Mouse (Mus musculus): ENCODE measurements around the gene Krtap4-8. TPM values are rescaled to one million over a fixed set of nuclear protein-coding genes. Genes with fewer than 3 reads are reported as not detected.
"Not testable (repeated sequence)": the region's sequence is repeated elsewhere in the genome, so short reads cannot be mapped to it uniquely, and the experiment has no call there.

The Krtap4-8 gene
- not detected in 2 replicates for polyA plus RNA-seq (2014; fragmentation: Nextera tagmentation; extraction: Ambion mirVana)

DNA sequence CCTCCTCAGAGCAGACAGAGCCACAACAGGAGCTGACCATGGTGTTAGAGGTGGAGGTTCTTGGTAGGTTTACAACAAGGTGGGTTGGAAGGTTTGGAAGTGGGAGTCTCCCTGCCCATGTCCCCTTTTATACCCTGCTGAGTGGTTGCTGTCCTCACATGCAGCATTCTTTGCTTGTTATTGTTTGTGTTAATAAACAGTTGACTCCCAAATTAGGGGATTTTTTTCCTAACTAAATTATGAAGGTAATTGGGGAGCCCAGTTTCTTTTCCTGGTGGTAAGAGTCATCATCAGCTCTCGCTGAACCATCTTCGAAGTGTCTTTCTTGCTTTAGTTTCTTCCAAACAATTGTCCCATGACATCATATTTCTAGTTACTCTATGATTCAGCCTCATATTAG, at the start of gene Krtap4-8:
Gene Krtap4-8, minus strand, starts transcription at position 101 of the 400 bp plus-strand sequence.
- H3K4me1 ChIP-seq (replicated peaks; ENCODE audit: control insufficient read depth, insufficient read depth, low read length): no peaks in the 10 kb centered on the region
- ATAC-seq (replicated peaks; ENCODE audit: low FRiP score): no peak
- no peak for DNase-seq (ENCODE audit: low spot score)
- H3K4me3 ChIP-seq (ENCODE audit: low read depth, low read length): no peak within 1 kb of the TSS
- H3K9ac ChIP-seq (ENCODE audit: low read depth, low read length): no peak within 1 kb of the TSS
- H3K36me3 ChIP-seq (ENCODE audit: control insufficient read depth, insufficient read depth, low read length): no peaks in the 10 kb centered on the region
- H3K4me2 ChIP-seq: no peak within 1 kb of the TSS
- 90% methylated on average over 2 of the region's 2 CpGs for WGBS
- no peak within 1 kb of the TSS for H3K27ac ChIP-seq (ENCODE audit: low read depth, low read length)
- no peaks in the 10 kb centered on the region for H3K27me3 ChIP-seq (replicated peaks; ENCODE audit: control insufficient read depth, insufficient read depth, low read length)
- H3K9me3 ChIP-seq (ENCODE audit: control insufficient read depth, low read length): no peaks in the 10 kb centered on the region

DNA sequence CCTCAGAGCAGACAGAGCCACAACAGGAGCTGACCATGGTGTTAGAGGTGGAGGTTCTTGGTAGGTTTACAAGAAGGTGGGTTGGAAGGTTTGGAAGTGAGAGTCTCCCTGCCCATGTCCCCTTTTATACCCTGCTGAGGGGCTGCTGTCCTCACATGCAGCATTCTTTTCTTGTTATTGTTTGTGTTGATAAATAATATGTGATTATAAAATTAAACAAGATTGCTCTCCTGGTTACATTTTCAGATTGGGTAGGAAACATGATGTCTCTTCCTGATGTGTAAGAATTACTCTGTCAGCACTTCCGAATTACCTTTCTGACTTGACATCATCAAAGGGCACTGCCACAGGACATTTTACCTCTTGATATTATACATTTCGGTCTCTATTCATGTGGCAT, 35.1 kb upstream of the Krtap4-8 start, which contains the start of gene Gm11564:
Gene Gm11564, minus strand, starts transcription at position 101 of the 400 bp plus-strand sequence.
- not testable (repeated sequence) for H3K27ac ChIP-seq (ENCODE audit: low read depth, low read length); H3K36me3 ChIP-seq (ENCODE audit: control insufficient read depth, insufficient read depth, low read length); DNase-seq (ENCODE audit: low spot score); H3K27me3 ChIP-seq (replicated peaks; ENCODE audit: control insufficient read depth, insufficient read depth, low read length); H3K4me1 ChIP-seq (replicated peaks; ENCODE audit: control insufficient read depth, insufficient read depth, low read length); H3K4me2 ChIP-seq; ATAC-seq (replicated peaks; ENCODE audit: low FRiP score); H3K9ac ChIP-seq (ENCODE audit: low read depth, low read length); H3K9me3 ChIP-seq (ENCODE audit: control insufficient read depth, low read length); H3K4me3 ChIP-seq (ENCODE audit: low read depth, low read length)
- WGBS: 86% methylated on average over 2 of the region's 2 CpGs

- not testable (repeated sequence) for H3K9ac ChIP-seq (ENCODE audit: low read depth, low read length); H3K4me1 ChIP-seq (replicated peaks; ENCODE audit: control insufficient read depth, insufficient read depth, low read length); DNase-seq (ENCODE audit: low spot score); ATAC-seq (replicated peaks; ENCODE audit: low FRiP score); H3K9me3 ChIP-seq (ENCODE audit: control insufficient read depth, low read length); H3K4me2 ChIP-seq; H3K4me3 ChIP-seq (ENCODE audit: low read depth, low read length); H3K27ac ChIP-seq (ENCODE audit: low read depth, low read length); H3K36me3 ChIP-seq (ENCODE audit: control insufficient read depth, insufficient read depth, low read length); H3K27me3 ChIP-seq (replicated peaks; ENCODE audit: control insufficient read depth, insufficient read depth, low read length)
These were observed 29.3 kb upstream of the Krtap4-8 start, which contains the start of gene Krtap4-13 for GRCm38 (mm10) chr11:99809792-99810191. TSS of gene Krtap4-13 (minus strand) at chr11:99809892.

GRCm38 (mm10) chr11:99804346-99804745, 23.8 kb upstream of the Krtap4-8 start, which contains the start of gene Gm11554:
TSS of gene Gm11554 (minus strand) at chr11:99804446.
- H3K4me1 ChIP-seq (replicated peaks; ENCODE audit: control insufficient read depth, insufficient read depth, low read length); H3K27me3 ChIP-seq (replicated peaks; ENCODE audit: control insufficient read depth, insufficient read depth, low read length); DNase-seq (ENCODE audit: low spot score); ATAC-seq (replicated peaks; ENCODE audit: low FRiP score); H3K9ac ChIP-seq (ENCODE audit: low read depth, low read length); H3K27ac ChIP-seq (ENCODE audit: low read depth, low read length); H3K4me3 ChIP-seq (ENCODE audit: low read depth, low read length); H3K9me3 ChIP-seq (ENCODE audit: control insufficient read depth, low read length); H3K4me2 ChIP-seq; H3K36me3 ChIP-seq (ENCODE audit: control insufficient read depth, insufficient read depth, low read length): not testable (repeated sequence)
- WGBS: no CpG with 5 or more reads among the region's 1 CpGs

DNA sequence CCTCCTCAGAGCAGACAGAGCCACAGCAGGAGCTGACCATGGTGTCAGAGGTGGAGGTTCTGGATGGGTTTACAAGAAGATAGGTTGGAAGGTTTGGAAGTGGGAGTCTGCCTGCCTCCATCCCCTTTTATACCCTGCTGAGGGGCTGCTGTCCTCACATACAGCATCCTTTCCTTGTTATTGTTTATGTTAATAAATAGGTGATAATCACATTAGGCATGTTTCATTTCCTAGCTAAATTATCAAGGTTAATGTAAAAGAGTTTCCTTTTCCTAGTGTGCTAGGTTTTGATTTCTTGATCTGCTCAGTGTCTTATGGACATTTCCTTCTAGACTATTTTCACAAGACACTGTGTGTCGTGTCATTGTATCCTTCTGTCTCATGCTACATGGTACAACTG, 18.3 kb upstream of the Krtap4-8 start, which contains the start of gene Gm11569:
Gene Gm11569, minus strand, starts transcription at position 101 of the 400 bp plus-strand sequence.
- not testable (repeated sequence) for ATAC-seq (replicated peaks; ENCODE audit: low FRiP score); H3K4me1 ChIP-seq (replicated peaks; ENCODE audit: control insufficient read depth, insufficient read depth, low read length); H3K27me3 ChIP-seq (replicated peaks; ENCODE audit: control insufficient read depth, insufficient read depth, low read length); H3K4me3 ChIP-seq (ENCODE audit: low read depth, low read length); DNase-seq (ENCODE audit: low spot score); H3K27ac ChIP-seq (ENCODE audit: low read depth, low read length); H3K9me3 ChIP-seq (ENCODE audit: control insufficient read depth, low read length); H3K9ac ChIP-seq (ENCODE audit: low read depth, low read length); H3K36me3 ChIP-seq (ENCODE audit: control insufficient read depth, insufficient read depth, low read length); H3K4me2 ChIP-seq
- WGBS: no CpG with 5 or more reads among the region's 1 CpGs

GRCm38 (mm10) chr11:99793367-99793766, 12.9 kb upstream of the Krtap4-8 start, which contains the start of gene Gm11596:
TSS of gene Gm11596 (minus strand) at chr11:99793467.
- Histone ChIP-seq H3K9me3 (ENCODE audit: control insufficient read depth, low read length) (no peaks in the 10 kb centered on the region), H3K4me3 (ENCODE audit: low read depth, low read length) (no peak within 1 kb of the TSS), H3K4me2 (no peak within 1 kb of the TSS), H3K9ac (ENCODE audit: low read depth, low read length) (no peak within 1 kb of the TSS), H3K4me1 (replicated peaks; ENCODE audit: control insufficient read depth, insufficient read depth, low read length) (no peaks in the 10 kb centered on the region), H3K36me3 (ENCODE audit: control insufficient read depth, insufficient read depth, low read length) (no peaks in the 10 kb centered on the region), H3K27ac (ENCODE audit: low read depth, low read length) (no peak within 1 kb of the TSS), H3K27me3 (replicated peaks; ENCODE audit: control insufficient read depth, insufficient read depth, low read length) (no peaks in the 10 kb centered on the region)
- DNase-seq (ENCODE audit: low spot score) (no peak), ATAC-seq (replicated peaks; ENCODE audit: low FRiP score) (no peak)
- 75% methylated on average over 2 of the region's 2 CpGs for WGBS

- H3K9ac ChIP-seq (ENCODE audit: low read depth, low read length); H3K27me3 ChIP-seq (replicated peaks; ENCODE audit: control insufficient read depth, insufficient read depth, low read length); H3K4me3 ChIP-seq (ENCODE audit: low read depth, low read length); DNase-seq (ENCODE audit: low spot score); H3K4me2 ChIP-seq; H3K36me3 ChIP-seq (ENCODE audit: control insufficient read depth, insufficient read depth, low read length); H3K9me3 ChIP-seq (ENCODE audit: control insufficient read depth, low read length); H3K27ac ChIP-seq (ENCODE audit: low read depth, low read length); ATAC-seq (replicated peaks; ENCODE audit: low FRiP score); H3K4me1 ChIP-seq (replicated peaks; ENCODE audit: control insufficient read depth, insufficient read depth, low read length): not testable (repeated sequence)
These were observed 4.4 kb upstream of the Krtap4-8 start, which contains the start of gene Krtap4-9 for GRCm38 (mm10) chr11:99784900-99785299. TSS of gene Krtap4-9 (plus strand) at chr11:99785200.

DNA sequence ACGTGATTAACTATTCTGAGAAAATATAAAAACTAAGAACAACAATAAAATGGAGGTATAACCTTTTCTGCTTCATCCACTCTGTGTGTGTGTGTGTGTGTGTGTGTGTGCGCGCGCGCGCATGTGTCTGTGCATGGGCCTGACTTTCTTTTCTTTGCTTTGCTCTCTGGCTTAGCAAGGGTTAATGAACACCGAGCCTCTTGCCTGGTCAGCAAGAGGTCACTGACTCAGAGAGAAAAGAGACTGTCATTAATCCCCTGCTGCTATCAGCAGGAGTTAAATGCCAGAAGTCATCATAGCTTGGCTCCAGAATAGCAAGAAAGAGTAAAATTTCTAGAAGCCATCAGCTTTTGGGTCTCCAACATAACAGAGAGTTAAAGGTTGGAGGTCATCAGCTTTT, 2.1 kb downstream of the Krtap4-8 start:
- no peak for DNase-seq (ENCODE audit: low spot score)
- no peaks in the 10 kb centered on the region for H3K36me3 ChIP-seq (ENCODE audit: control insufficient read depth, insufficient read depth, low read length)
- WGBS: 68% methylated on average over 7 of the region's 7 CpGs
- no peaks in the 10 kb centered on the region for H3K4me1 ChIP-seq (replicated peaks; ENCODE audit: control insufficient read depth, insufficient read depth, low read length)
- no peaks in the 10 kb centered on the region for H3K9me3 ChIP-seq (ENCODE audit: control insufficient read depth, low read length)
- no peak overlapping the region for H3K27ac ChIP-seq (ENCODE audit: low read depth, low read length)
- H3K4me3 ChIP-seq (ENCODE audit: low read depth, low read length): no peak overlapping the region
- no peak overlapping the region for H3K9ac ChIP-seq (ENCODE audit: low read depth, low read length)
- no peaks in the 10 kb centered on the region for H3K27me3 ChIP-seq (replicated peaks; ENCODE audit: control insufficient read depth, insufficient read depth, low read length)
- no peak for ATAC-seq (replicated peaks; ENCODE audit: low FRiP score)
- no peak overlapping the region for H3K4me2 ChIP-seq

GRCm38 (mm10) chr11:99772813-99773212, 7.7 kb downstream of the Krtap4-8 start, which contains the start of gene Gm11595:
TSS of gene Gm11595 (minus strand) at chr11:99772913.
- H3K27me3 ChIP-seq (replicated peaks; ENCODE audit: control insufficient read depth, insufficient read depth, low read length); H3K4me2 ChIP-seq; ATAC-seq (replicated peaks; ENCODE audit: low FRiP score); H3K9me3 ChIP-seq (ENCODE audit: control insufficient read depth, low read length); DNase-seq (ENCODE audit: low spot score); H3K4me3 ChIP-seq (ENCODE audit: low read depth, low read length); H3K4me1 ChIP-seq (replicated peaks; ENCODE audit: control insufficient read depth, insufficient read depth, low read length); H3K9ac ChIP-seq (ENCODE audit: low read depth, low read length); H3K36me3 ChIP-seq (ENCODE audit: control insufficient read depth, insufficient read depth, low read length); H3K27ac ChIP-seq (ENCODE audit: low read depth, low read length): not testable (repeated sequence)

Data from liver, embryonic 11.5 days (tissue).